Mouse (Mus musculus): ENCODE measurements around the gene Mea1. TPM values are rescaled to one million over a fixed set of nuclear protein-coding genes. Genes with fewer than 3 reads are reported as not detected.

The Mea1 gene
- polyA plus RNA-seq, 1 experiment from 2014 or later: 180 TPM

GRCm38 (mm10) chr17:46694517-46695063 is 16.0 kb downstream of the Mea1 start:
- Histone ChIP-seq H3K36me3 (ENCODE audit: control insufficient read depth, insufficient read depth, low read length) (no peaks in the 10 kb centered on the region; the same call in 1 of the 2 replicates), H3K27ac (ENCODE audit: low read depth, low read length) (no peak overlapping the region)
- 72% methylated on average over 1 of the region's 1 CpGs for WGBS

GRCm38 (mm10) chr17:46698515-46698914 is 19.9 kb downstream of the Mea1 start:
- WGBS: 85% methylated on average over 6 of the region's 6 CpGs
- no peak for ATAC-seq (ENCODE audit: insufficient read depth, low FRiP score, low TSS enrichment)
- H3K36me3 ChIP-seq (ENCODE audit: control insufficient read depth, insufficient read depth, low read length): no peaks in the 10 kb centered on the region; the same call in 1 of the 2 replicates

More at GRCm38 (mm10) chr17:46694517-46695063, 16.0 kb downstream of the Mea1 start:
- no peak for DNase-seq (ENCODE audit: low spot score)
- Histone ChIP-seq H3K27me3 (ENCODE audit: control insufficient read depth, insufficient read depth, low read length) (no peaks in the 10 kb centered on the region), H3K4me2 (ENCODE audit: low read depth) (no peak overlapping the region), H3K9ac (ENCODE audit: low read length) (no peak overlapping the region), H3K4me1 (ENCODE audit: control insufficient read depth, insufficient read depth, low read length) (no peaks in the 10 kb centered on the region), H3K4me3 (ENCODE audit: low read depth, low read length) (no peak overlapping the region), H3K9me3 (ENCODE audit: control insufficient read depth, low read length) (no peaks in the 10 kb centered on the region)
- ATAC-seq (ENCODE audit: insufficient read depth, low FRiP score, low TSS enrichment): no peak

GRCm38 (mm10) chr17:46699245-46699644 is 20.7 kb downstream of the Mea1 start:
- DNase-seq (ENCODE audit: low spot score): no peak
- H3K4me1 ChIP-seq (ENCODE audit: control insufficient read depth, insufficient read depth, low read length): peaks cover 17% of the 10 kb centered on the region
- 48% methylated on average over 5 of the region's 5 CpGs for WGBS
- H3K4me2 ChIP-seq (ENCODE audit: low read depth): no peak overlapping the region
- ATAC-seq (ENCODE audit: insufficient read depth, low FRiP score, low TSS enrichment): no peak
- no peaks in the 10 kb centered on the region for H3K9me3 ChIP-seq (ENCODE audit: control insufficient read depth, low read length)
- no peak overlapping the region for H3K9ac ChIP-seq (ENCODE audit: low read length)
- H3K36me3 ChIP-seq (ENCODE audit: control insufficient read depth, insufficient read depth, low read length): no peaks in the 10 kb centered on the region; the same call in 1 of the 2 replicates
- no peaks in the 10 kb centered on the region for H3K27me3 ChIP-seq (ENCODE audit: control insufficient read depth, insufficient read depth, low read length)
- no peak overlapping the region for H3K27ac ChIP-seq (ENCODE audit: low read depth, low read length)
- H3K4me3 ChIP-seq (ENCODE audit: low read depth, low read length): no peak overlapping the region

More at GRCm38 (mm10) chr17:46698515-46698914, 19.9 kb downstream of the Mea1 start:
- Histone ChIP-seq H3K9ac (ENCODE audit: low read length) (no peak overlapping the region), H3K9me3 (ENCODE audit: control insufficient read depth, low read length) (no peaks in the 10 kb centered on the region), H3K4me3 (ENCODE audit: low read depth, low read length) (no peak overlapping the region), H3K27me3 (ENCODE audit: control insufficient read depth, insufficient read depth, low read length) (no peaks in the 10 kb centered on the region), H3K27ac (ENCODE audit: low read depth, low read length) (no peak overlapping the region), H3K4me2 (ENCODE audit: low read depth) (no peak overlapping the region), H3K4me1 (ENCODE audit: control insufficient read depth, insufficient read depth, low read length) (peaks cover 10% of the 10 kb centered on the region)
- DNase-seq (ENCODE audit: low spot score): no peak

DNA sequence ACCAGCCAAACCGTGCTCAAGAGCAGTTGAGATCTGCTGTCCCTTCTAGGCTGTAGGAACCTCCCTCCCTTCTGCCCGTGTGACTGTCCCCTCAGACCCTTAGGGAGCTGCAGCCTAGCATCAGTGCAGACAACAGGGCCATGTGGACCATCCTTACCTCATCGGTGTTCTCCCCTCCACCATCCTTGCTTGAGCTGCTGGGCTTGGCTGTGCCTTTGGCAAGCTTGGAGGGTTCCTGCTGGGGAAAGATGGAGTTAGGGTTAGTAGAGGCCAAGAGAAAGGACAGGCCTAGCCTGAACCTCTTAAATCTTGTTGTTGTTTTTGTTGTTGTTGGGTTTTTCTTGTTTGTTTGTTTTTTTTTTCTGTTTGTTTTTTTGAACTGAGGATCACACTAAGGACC is 21.3 kb downstream of the Mea1 start:
- no peaks in the 10 kb centered on the region; the same call in 1 of the 2 replicates for H3K36me3 ChIP-seq (ENCODE audit: control insufficient read depth, insufficient read depth, low read length)
- no peak for DNase-seq (ENCODE audit: low spot score)
- no peak overlapping the region for H3K4me2 ChIP-seq (ENCODE audit: low read depth)
- H3K4me3 ChIP-seq (ENCODE audit: low read depth, low read length): no peak overlapping the region
- H3K27me3 ChIP-seq (ENCODE audit: control insufficient read depth, insufficient read depth, low read length): no peaks in the 10 kb centered on the region
- peaks cover 17% of the 10 kb centered on the region for H3K4me1 ChIP-seq (ENCODE audit: control insufficient read depth, insufficient read depth, low read length)
- H3K9me3 ChIP-seq (ENCODE audit: control insufficient read depth, low read length): no peaks in the 10 kb centered on the region
- H3K27ac ChIP-seq (ENCODE audit: low read depth, low read length): no peak overlapping the region
- ATAC-seq (ENCODE audit: insufficient read depth, low FRiP score, low TSS enrichment): no peak
- WGBS: 90% methylated on average over 3 of the region's 3 CpGs
- H3K9ac ChIP-seq (ENCODE audit: low read length): no peak overlapping the region

DNA sequence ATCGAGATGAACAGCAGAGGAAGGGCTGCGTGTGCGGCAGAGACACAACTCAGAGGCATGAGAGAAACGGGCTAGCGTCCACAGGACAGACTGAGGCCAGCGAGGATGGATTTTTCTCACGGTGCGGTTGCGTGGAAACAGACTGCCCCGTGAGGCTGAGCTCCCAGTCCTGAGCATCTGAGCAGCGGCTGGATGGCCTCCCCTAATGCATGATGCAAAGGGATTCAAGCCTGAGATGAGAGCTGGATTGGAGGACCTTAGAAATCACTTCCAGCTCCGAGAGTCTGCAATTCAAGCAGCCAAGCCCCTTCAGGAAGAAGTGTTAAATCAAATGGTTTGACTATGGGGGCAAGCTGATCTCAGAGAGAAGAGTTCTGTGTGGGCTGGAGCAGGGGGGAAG is 22.9 kb downstream of the Mea1 start:
- 89% methylated on average over 12 of the region's 12 CpGs for WGBS

DNA sequence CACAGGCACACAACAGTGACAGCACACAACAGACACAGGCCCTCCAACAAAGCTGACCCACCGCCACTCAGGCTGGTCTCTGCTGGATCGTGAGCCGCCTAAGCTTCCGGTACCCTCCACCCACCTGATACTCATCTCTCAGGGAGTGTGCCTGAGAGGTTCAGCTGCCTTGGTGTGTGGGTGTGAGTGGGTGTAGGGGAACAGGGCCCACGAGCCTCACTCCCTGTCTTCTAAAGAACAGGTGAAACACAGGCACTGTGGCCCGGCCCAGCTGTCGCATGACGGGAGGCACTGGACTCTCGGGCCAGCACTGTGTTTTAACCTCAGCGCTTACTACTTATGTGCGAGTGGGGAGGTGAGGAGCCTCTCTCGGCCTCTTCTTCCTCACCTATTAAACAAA is 23.5 kb downstream of the Mea1 start:
- no peak for ATAC-seq (ENCODE audit: insufficient read depth, low FRiP score, low TSS enrichment)
- H3K27me3 ChIP-seq (ENCODE audit: control insufficient read depth, insufficient read depth, low read length): no peaks in the 10 kb centered on the region
- H3K27ac ChIP-seq (ENCODE audit: low read depth, low read length): no peak overlapping the region
- no peak for DNase-seq (ENCODE audit: low spot score)
- H3K9me3 ChIP-seq (ENCODE audit: control insufficient read depth, low read length): no peaks in the 10 kb centered on the region
- no peaks in the 10 kb centered on the region; the same call in 1 of the 2 replicates for H3K36me3 ChIP-seq (ENCODE audit: control insufficient read depth, insufficient read depth, low read length)
- no peak overlapping the region for H3K9ac ChIP-seq (ENCODE audit: low read length)
- 92% methylated on average over 12 of the region's 12 CpGs for WGBS
- peaks cover 17% of the 10 kb centered on the region for H3K4me1 ChIP-seq (ENCODE audit: control insufficient read depth, insufficient read depth, low read length)
- no peak overlapping the region for H3K4me2 ChIP-seq (ENCODE audit: low read depth)
- no peak overlapping the region for H3K4me3 ChIP-seq (ENCODE audit: low read depth, low read length)

More for the DNA sequence above, 22.9 kb downstream of the Mea1 start:
- H3K4me3 ChIP-seq (ENCODE audit: low read depth, low read length): no peak overlapping the region
- no peak overlapping the region; the same call in 1 of the 2 replicates for H3K9ac ChIP-seq (ENCODE audit: low read length)
- H3K27me3 ChIP-seq (ENCODE audit: control insufficient read depth, insufficient read depth, low read length): no peaks in the 10 kb centered on the region
- DNase-seq (ENCODE audit: low spot score) (no peak), ATAC-seq (ENCODE audit: insufficient read depth, low FRiP score, low TSS enrichment) (no peak)
- no peak overlapping the region for H3K27ac ChIP-seq (ENCODE audit: low read depth, low read length)
- peaks cover 17% of the 10 kb centered on the region for H3K4me1 ChIP-seq (ENCODE audit: control insufficient read depth, insufficient read depth, low read length)
- H3K36me3 ChIP-seq (ENCODE audit: control insufficient read depth, insufficient read depth, low read length): no peaks in the 10 kb centered on the region; the same call in 1 of the 2 replicates
- H3K9me3 ChIP-seq (ENCODE audit: control insufficient read depth, low read length): no peaks in the 10 kb centered on the region
- H3K4me2 ChIP-seq (ENCODE audit: low read depth): no peak overlapping the region

- no peaks in the 10 kb centered on the region for H3K9me3 ChIP-seq (ENCODE audit: control insufficient read depth, low read length)
- WGBS: 87% methylated on average over 5 of the region's 5 CpGs
- H3K4me3 ChIP-seq (ENCODE audit: low read depth, low read length): no peak overlapping the region; the same call in 1 of the 2 replicates
- no peak for DNase-seq (ENCODE audit: low spot score)
- no peaks in the 10 kb centered on the region; the same call in 1 of the 2 replicates for H3K36me3 ChIP-seq (ENCODE audit: control insufficient read depth, insufficient read depth, low read length)
- H3K27ac ChIP-seq (ENCODE audit: low read depth, low read length): no peak overlapping the region
- no peak overlapping the region for H3K4me2 ChIP-seq (ENCODE audit: low read depth)
- no peak for ATAC-seq (ENCODE audit: insufficient read depth, low FRiP score, low TSS enrichment)
- H3K27me3 ChIP-seq (ENCODE audit: control insufficient read depth, insufficient read depth, low read length): no peaks in the 10 kb centered on the region
- H3K9ac ChIP-seq (ENCODE audit: low read length): peak overlapping the region; percentile 39; the same call in 1 of the 2 replicates
- peaks cover 17% of the 10 kb centered on the region for H3K4me1 ChIP-seq (ENCODE audit: control insufficient read depth, insufficient read depth, low read length)
Measured at GRCm38 (mm10) chr17:46702506-46702905, 23.9 kb downstream of the Mea1 start.

- Histone ChIP-seq H3K4me3 (ENCODE audit: low read depth, low read length) (peak overlapping the region; percentile 76), H3K9ac (ENCODE audit: low read length) (peak overlapping the region; percentile 73), H3K4me2 (ENCODE audit: low read depth) (peak overlapping the region; percentile 76), H3K27ac (ENCODE audit: low read depth, low read length) (peak overlapping the region; percentile 69), H3K9me3 (ENCODE audit: control insufficient read depth, low read length) (no peaks in the 10 kb centered on the region), H3K36me3 (ENCODE audit: control insufficient read depth, insufficient read depth, low read length) (no peaks in the 10 kb centered on the region), H3K4me1 (ENCODE audit: control insufficient read depth, insufficient read depth, low read length) (peaks cover 17% of the 10 kb centered on the region), H3K27me3 (ENCODE audit: control insufficient read depth, insufficient read depth, low read length) (no peaks in the 10 kb centered on the region)
- DNase-seq (ENCODE audit: low spot score) (no peak), ATAC-seq (ENCODE audit: insufficient read depth, low FRiP score, low TSS enrichment) (peak; percentile 81)
- 7% methylated on average over 39 of the region's 41 CpGs for WGBS
Measured at GRCm38 (mm10) chr17:46703971-46704886, 25.6 kb downstream of the Mea1 start.
